Mouse (Mus musculus) midbrain, embryonic 11.5 days (tissue): Measurements from ENCODE around the gene Cat. TPM values are rescaled to one million over a fixed set of nuclear protein-coding genes. Genes with fewer than 3 reads are reported as not detected.
A peak's percentile ranks its signal among the peaks of the same experiment; 100 is the strongest.

Source experiments
- ATAC-seq: fragments of 200-750 bp; cut with Nextera tagmentation; 2 replicates; pipeline ENCODE4 v1.8.0; 2017; ENCODE audit warnings: moderate TSS enrichment, moderate library complexity; ENCODE audit not compliant: low FRiP score
- DNase-seq: peaks from one replicate; pipeline ENCODE4 v3.0.0; 2015; ENCODE audit warnings: low spot score; ENCODE audit errors: missing footprints
- H3K27ac ChIP-seq: fragments of 300-500 bp; sonication (generic); 2 replicates; pipeline ENCODE4 v1.5.1; 2014; ENCODE audit warnings: low read depth, low read length
- H3K27me3 ChIP-seq: fragments of 300-500 bp; sonication (generic); 2 replicates; pipeline ENCODE4 v1.6.1; 2014; ENCODE audit warnings: mild to moderate bottlenecking, low read length, moderate library complexity, mixed read lengths; ENCODE audit not compliant: control insufficient read depth, insufficient read depth
- H3K36me3 ChIP-seq: fragments of 300-500 bp; sonication (generic); 2 replicates; pipeline ENCODE4 v1.6.1; 2014; ENCODE audit warnings: mild to moderate bottlenecking, low read length, moderate library complexity, mixed read lengths; ENCODE audit not compliant: control insufficient read depth, insufficient read depth
- H3K4me1 ChIP-seq: fragments of 300-500 bp; sonication (generic); 2 replicates; pipeline ENCODE4 v1.6.1; 2014; ENCODE audit warnings: low read length; ENCODE audit not compliant: control insufficient read depth, insufficient read depth
- H3K4me2 ChIP-seq: fragments of 300-500 bp; sonication (generic); 2 replicates; pipeline ENCODE4 v1.6.1; 2014; ENCODE audit warnings: mild to moderate bottlenecking, moderate library complexity
- H3K4me3 ChIP-seq: fragments of 300-500 bp; sonication (generic); 2 replicates; pipeline ENCODE4 v1.5.1; 2014; ENCODE audit warnings: low read depth, low read length
- H3K9ac ChIP-seq: fragments of 300-500 bp; sonication (generic); 2 replicates; pipeline ENCODE4 v1.6.1; 2014; ENCODE audit warnings: low read length
- H3K9me3 ChIP-seq: fragments of 300-500 bp; sonication (generic); 2 replicates; pipeline ENCODE4 v1.6.1; 2016; ENCODE audit warnings: low read length; ENCODE audit not compliant: control insufficient read depth
- WGBS: fragments of 180-500 bp; shearing (Covaris S2); extraction: QIAGEN DNeasy Blood & Tissue Kit; methylation state at CpG from one replicate; pipeline ENCODE4 v1.1.7; 2014; 5-methylcytosine and 5-hydroxymethylcytosine counted together
- polyA plus RNA-seq: library from polyadenylated mRNA; unstranded; fragments of >200 nt; fragmentation: Nextera tagmentation; extraction: Ambion mirVana; gene quantifications from 2 replicates; pipeline ENCODE4 v1.2.1, GENCODE M21; 2014

The Cat gene
- polyA plus RNA-seq, 1 experiment from 2014 or later, result 149 TPM

- Histone ChIP-seq H3K9ac (no peak overlapping the region), H3K36me3 (peaks cover 12% of the 10 kb centered on the region; the same call in 1 of the 2 replicates)
- no peak for ATAC-seq
These were observed 19.5 kb downstream of the Cat start for GRCm38 (mm10) chr2:103465429-103465828.

GRCm38 (mm10) chr2:103464524-103464923 is 20.4 kb downstream of the Cat start:
- DNase-seq (no peak), ATAC-seq (no peak)
- Histone ChIP-seq H3K36me3 (peaks cover 12% of the 10 kb centered on the region; the same call in 1 of the 2 replicates), H3K4me3 (no peak overlapping the region), H3K9ac (no peak overlapping the region), H3K27ac (no peak overlapping the region), H3K4me2 (no peak overlapping the region), H3K9me3 (no peaks in the 10 kb centered on the region), H3K4me1 (no peaks in the 10 kb centered on the region), H3K27me3 (no peaks in the 10 kb centered on the region)
- 96% methylated on average over 8 of the region's 8 CpGs for WGBS

More at GRCm38 (mm10) chr2:103465429-103465828, 19.5 kb downstream of the Cat start:
- peak; percentile 21 for DNase-seq
- Histone ChIP-seq H3K27me3 (no peaks in the 10 kb centered on the region), H3K4me1 (no peaks in the 10 kb centered on the region), H3K4me3 (no peak overlapping the region), H3K9me3 (no peaks in the 10 kb centered on the region), H3K4me2 (no peak overlapping the region), H3K27ac (no peak overlapping the region)
- 94% methylated on average over 11 of the region's 11 CpGs for WGBS

- DNase-seq (no peak), ATAC-seq (no peak)
- H3K9ac ChIP-seq, result no peak overlapping the region
- no peak overlapping the region for H3K4me2 ChIP-seq
- 94% methylated on average over 5 of the region's 5 CpGs for WGBS
- H3K4me3 ChIP-seq, result no peak overlapping the region
- H3K36me3 ChIP-seq, result peaks cover 12% of the 10 kb centered on the region; the same call in 1 of the 2 replicates
- no peak overlapping the region for H3K27ac ChIP-seq
- H3K27me3 ChIP-seq, result no peaks in the 10 kb centered on the region
- no peaks in the 10 kb centered on the region for H3K9me3 ChIP-seq
- H3K4me1 ChIP-seq, result no peaks in the 10 kb centered on the region
These were observed 22.2 kb downstream of the Cat start for GRCm38 (mm10) chr2:103462746-103463145.

- no peak for ATAC-seq
These were observed 23.2 kb downstream of the Cat start for GRCm38 (mm10) chr2:103461743-103462142.

GRCm38 (mm10) chr2:103461210-103461609 is 23.8 kb downstream of the Cat start:
- H3K27ac ChIP-seq, result no peak overlapping the region
- H3K9me3 ChIP-seq, result no peaks in the 10 kb centered on the region
- no peaks in the 10 kb centered on the region for H3K4me1 ChIP-seq
- ATAC-seq (no peak), DNase-seq (no peak)
- H3K4me2 ChIP-seq, result no peak overlapping the region
- WGBS, result 85% methylated on average over 8 of the region's 8 CpGs
- no peak overlapping the region for H3K9ac ChIP-seq
- H3K36me3 ChIP-seq, result peaks cover 7% of the 10 kb centered on the region; the same call in 1 of the 2 replicates
- H3K4me3 ChIP-seq, result no peak overlapping the region
- no peaks in the 10 kb centered on the region for H3K27me3 ChIP-seq

More at GRCm38 (mm10) chr2:103461743-103462142, 23.2 kb downstream of the Cat start:
- H3K27ac ChIP-seq, result no peak overlapping the region
- 75% methylated on average over 9 of the region's 9 CpGs for WGBS
- peak; percentile 81 for DNase-seq
- H3K4me1 ChIP-seq, result no peaks in the 10 kb centered on the region
- H3K36me3 ChIP-seq, result peaks cover 8% of the 10 kb centered on the region; the same call in 1 of the 2 replicates
- H3K27me3 ChIP-seq, result no peaks in the 10 kb centered on the region
- H3K4me2 ChIP-seq, result no peak overlapping the region
- H3K9me3 ChIP-seq, result no peaks in the 10 kb centered on the region
- H3K4me3 ChIP-seq, result no peak overlapping the region
- no peak overlapping the region for H3K9ac ChIP-seq

- H3K9me3 ChIP-seq, result no peaks in the 10 kb centered on the region
- H3K27ac ChIP-seq, result no peak overlapping the region
- peaks cover 9% of the 10 kb centered on the region; the same call in 1 of the 2 replicates for H3K36me3 ChIP-seq
- no peaks in the 10 kb centered on the region for H3K27me3 ChIP-seq
- H3K4me2 ChIP-seq, result no peak overlapping the region
- DNase-seq (no peak), ATAC-seq (no peak)
- no peak overlapping the region for H3K9ac ChIP-seq
- no peak overlapping the region for H3K4me3 ChIP-seq
- H3K4me1 ChIP-seq, result no peaks in the 10 kb centered on the region
- 88% methylated on average over 10 of the region's 10 CpGs for WGBS
These were observed 25.9 kb downstream of the Cat start for GRCm38 (mm10) chr2:103459069-103459468.

GRCm38 (mm10) chr2:103457628-103458027 is 27.3 kb downstream of the Cat start:
- H3K27ac ChIP-seq, result no peak overlapping the region
- peaks cover 12% of the 10 kb centered on the region for H3K36me3 ChIP-seq
- DNase-seq (no peak), ATAC-seq (no peak)
- no peaks in the 10 kb centered on the region for H3K27me3 ChIP-seq
- H3K4me3 ChIP-seq, result no peak overlapping the region
- H3K4me2 ChIP-seq, result no peak overlapping the region
- H3K9me3 ChIP-seq, result no peaks in the 10 kb centered on the region
- no peaks in the 10 kb centered on the region for H3K4me1 ChIP-seq
- no peak overlapping the region for H3K9ac ChIP-seq
- WGBS, result 90% methylated on average over 7 of the region's 7 CpGs

GRCm38 (mm10) chr2:103457048-103457447 is 27.9 kb downstream of the Cat start:
- Histone ChIP-seq H3K27ac (no peak overlapping the region), H3K4me3 (no peak overlapping the region), H3K36me3 (peaks cover 9% of the 10 kb centered on the region), H3K27me3 (no peaks in the 10 kb centered on the region), H3K4me1 (no peaks in the 10 kb centered on the region), H3K9ac (no peak overlapping the region), H3K4me2 (no peak overlapping the region), H3K9me3 (no peaks in the 10 kb centered on the region)
- 90% methylated on average over 5 of the region's 5 CpGs for WGBS
- ATAC-seq (peak; percentile 64), DNase-seq (no peak)

- WGBS, result 30% methylated on average over 10 of the region's 10 CpGs
- no peaks in the 10 kb centered on the region for H3K9me3 ChIP-seq
- no peaks in the 10 kb centered on the region for H3K27me3 ChIP-seq
- ATAC-seq (peak; percentile 79; the same call in 1 of the 2 replicates), DNase-seq (peak; percentile 98)
- H3K27ac ChIP-seq, result no peak overlapping the region
- H3K4me2 ChIP-seq, result no peak overlapping the region
- no peak overlapping the region for H3K4me3 ChIP-seq
- no peaks in the 10 kb centered on the region for H3K4me1 ChIP-seq
- H3K36me3 ChIP-seq, result peaks cover 9% of the 10 kb centered on the region
- no peak overlapping the region for H3K9ac ChIP-seq
These were observed 28.3 kb downstream of the Cat start for GRCm38 (mm10) chr2:103456646-103457045.
